Comparison of ENCODE assay signal across 8 mouse cellular contexts in the genomic region with DNA sequence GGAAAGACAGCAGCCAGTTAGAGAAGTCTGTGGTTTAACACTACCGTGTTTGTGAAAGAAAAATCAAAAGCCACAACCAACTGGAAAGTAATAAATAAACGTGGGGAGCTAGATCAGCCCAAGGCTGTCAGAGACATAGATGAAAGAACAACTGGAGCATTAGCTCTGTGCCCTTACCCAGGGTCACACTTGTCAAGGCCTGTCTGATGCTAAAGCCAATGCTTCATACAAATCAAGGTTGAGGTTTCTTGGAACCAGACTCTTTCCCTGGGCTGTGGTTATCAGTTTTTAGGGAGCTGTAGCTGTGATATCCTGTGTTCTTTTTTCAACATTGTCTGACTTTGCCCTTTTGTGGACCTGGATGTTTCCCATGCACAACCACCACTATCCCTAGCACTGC.
"Had no signal": no experiment of that assay in that cellular context is flagged by ENCODE, and none has a peak within 500 bp of the region (broad histone marks: within the 10 kb centered on the region; RNA-seq: fewer than 3 reads in every experiment).

No protein-coding gene starts in this region.

- DNase-seq: liver, postnatal 0 days; lung, adult 2 months; lung, postnatal 14 days; lung, postnatal 36 days; right cerebral cortex, postnatal 14 days; thymus, adult 2 months; thymus, postnatal 25 days; thymus, postnatal 4 days had no signal
